Mouse (Mus musculus): ENCODE results near the gene Tspan1.

DNA sequence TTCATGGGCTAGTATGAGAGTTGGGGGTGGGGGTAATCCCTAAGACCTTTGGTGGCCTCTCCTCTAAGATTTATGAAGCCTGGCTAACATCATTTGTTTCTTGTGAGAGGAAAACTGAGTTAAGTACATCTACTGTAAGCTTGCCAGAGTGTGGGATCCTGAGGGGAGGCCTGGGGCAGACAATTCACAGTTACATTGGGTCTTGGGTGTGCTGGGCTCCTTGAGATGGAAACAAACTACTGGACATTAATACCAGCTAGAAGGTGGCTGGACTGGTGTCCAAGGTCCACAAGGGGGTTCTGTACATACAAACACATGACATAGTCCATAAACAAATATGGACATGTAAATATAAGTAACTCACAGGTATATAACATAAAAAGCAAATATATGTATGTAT lies 7.7 kb upstream of the Tspan1 start:
- TF ChIP-seq CTCF (IDR thresholded peaks at IDR 0.05; ENCODE audit: low read depth, low read length) (no peak), TAL1 (conservative IDR thresholded peaks at IDR 0.05; ENCODE audit: low read depth, low read length) (no peak)

All from G1E (cell line).